Mouse (Mus musculus) limb, embryonic 12.5 days (tissue): ENCODE results near the gene Clta. TPM values are rescaled to one million over a fixed set of nuclear protein-coding genes. Genes with fewer than 3 reads are reported as not detected.

ENCODE experiments used
- ATAC-seq: fragments of 200-750 bp; cut with Nextera tagmentation; 2 replicates; pipeline ENCODE4 v1.8.0; 2017; ENCODE audit warnings: low read depth, moderate TSS enrichment; ENCODE audit not compliant: insufficient number of reproducible peaks, insufficient read depth, low FRiP score, low TSS enrichment
- H3K27ac ChIP-seq: fragments of 300-500 bp; sonication (generic); 2 replicates; pipeline ENCODE4 v1.5.1; 2016; ENCODE audit warnings: mild to moderate bottlenecking, moderate library complexity
- H3K27me3 ChIP-seq: fragments of 300-500 bp; sonication (generic); 2 replicates; pipeline ENCODE4 v1.6.1; 2016; ENCODE audit warnings: mild to moderate bottlenecking, moderate library complexity
- H3K36me3 ChIP-seq: fragments of 300-500 bp; sonication (generic); 2 replicates; pipeline ENCODE4 v1.6.1; 2016; ENCODE audit warnings: mild to moderate bottlenecking, moderate library complexity
- H3K4me1 ChIP-seq: fragments of 300-500 bp; sonication (generic); replicated peaks from 2 replicates; pipeline ENCODE4 v1.6.1; 2016
- H3K4me2 ChIP-seq: fragments of 300-500 bp; sonication (generic); 2 replicates; pipeline ENCODE4 v1.6.1; 2016; ENCODE audit warnings: mild to moderate bottlenecking, moderate library complexity
- H3K4me3 ChIP-seq: fragments of 300-500 bp; sonication (generic); replicated peaks from 2 replicates; pipeline ENCODE4 v1.5.1; 2016; ENCODE audit warnings: mild to moderate bottlenecking
- H3K9ac ChIP-seq: fragments of 300-500 bp; sonication (generic); replicated peaks from 2 replicates; pipeline ENCODE4 v1.6.1; 2016; ENCODE audit warnings: mild to moderate bottlenecking, moderate library complexity
- H3K9me3 ChIP-seq: fragments of 300-500 bp; sonication (generic); 2 replicates; pipeline ENCODE4 v1.6.1; 2016; ENCODE audit warnings: mild to moderate bottlenecking, moderate library complexity
- WGBS: fragments of 180-500 bp; shearing (Covaris S2); methylation state at CpG from one replicate; pipeline ENCODE4 v1.1.7; 2016; 5-methylcytosine and 5-hydroxymethylcytosine counted together
- polyA plus RNA-seq: library from polyadenylated mRNA; unstranded; fragments of >200 nt; fragmentation: Nextera tagmentation; extraction: Ambion mirVana; gene quantifications from 2 replicates; pipeline ENCODE4 v1.2.1, GENCODE M21; 2016

The Clta gene
- polyA plus RNA-seq, 1 experiment from 2014 or later, result 247 TPM

DNA sequence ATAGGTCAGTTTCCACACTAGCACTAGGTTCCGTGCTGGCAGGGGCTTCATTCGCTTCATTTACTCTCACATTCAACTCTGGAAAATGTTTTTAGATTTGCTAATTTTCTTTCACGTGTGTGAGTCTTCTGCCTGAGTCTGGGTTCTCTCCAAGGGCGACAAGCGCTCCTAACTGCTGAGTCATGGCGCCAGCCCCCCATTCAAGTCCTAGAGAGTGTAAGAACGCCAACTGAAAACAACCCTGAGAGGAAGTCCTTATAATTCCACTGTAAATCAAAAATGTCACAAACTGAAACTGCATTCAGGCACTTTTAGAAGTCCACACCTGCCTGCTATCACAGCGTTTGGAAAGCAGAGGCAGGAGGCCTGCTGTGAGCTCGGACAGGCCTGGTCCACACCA lies 57.8 kb downstream of the Clta start:
- ATAC-seq, result no peak
- no peaks in the 10 kb centered on the region for H3K27me3 ChIP-seq
- 0 out of 2 replicates have a peak overlapping the region, but pooled peaks have one; percentile 36 for H3K27ac ChIP-seq
- no peak overlapping the region for H3K4me3 ChIP-seq
- 63% methylated on average over 9 of the region's 9 CpGs for WGBS
- no peak overlapping the region for H3K4me2 ChIP-seq
- no peak overlapping the region for H3K9ac ChIP-seq
- H3K4me1 ChIP-seq, result no peaks in the 10 kb centered on the region
- peaks cover 14% of the 10 kb centered on the region for H3K36me3 ChIP-seq
- H3K9me3 ChIP-seq, result no peaks in the 10 kb centered on the region

GRCm38 (mm10) chr4:44062816-44063215 lies 58.6 kb downstream of the Clta start:
- H3K4me3 ChIP-seq, result no peak overlapping the region
- H3K36me3 ChIP-seq, result peaks cover 14% of the 10 kb centered on the region
- no peaks in the 10 kb centered on the region for H3K4me1 ChIP-seq
- H3K9ac ChIP-seq, result no peak overlapping the region
- no peaks in the 10 kb centered on the region for H3K9me3 ChIP-seq
- no peak overlapping the region for H3K4me2 ChIP-seq
- no peaks in the 10 kb centered on the region for H3K27me3 ChIP-seq
- ATAC-seq, result no peak
- WGBS, result 90% methylated on average over 14 of the region's 14 CpGs
- no peak overlapping the region for H3K27ac ChIP-seq

DNA sequence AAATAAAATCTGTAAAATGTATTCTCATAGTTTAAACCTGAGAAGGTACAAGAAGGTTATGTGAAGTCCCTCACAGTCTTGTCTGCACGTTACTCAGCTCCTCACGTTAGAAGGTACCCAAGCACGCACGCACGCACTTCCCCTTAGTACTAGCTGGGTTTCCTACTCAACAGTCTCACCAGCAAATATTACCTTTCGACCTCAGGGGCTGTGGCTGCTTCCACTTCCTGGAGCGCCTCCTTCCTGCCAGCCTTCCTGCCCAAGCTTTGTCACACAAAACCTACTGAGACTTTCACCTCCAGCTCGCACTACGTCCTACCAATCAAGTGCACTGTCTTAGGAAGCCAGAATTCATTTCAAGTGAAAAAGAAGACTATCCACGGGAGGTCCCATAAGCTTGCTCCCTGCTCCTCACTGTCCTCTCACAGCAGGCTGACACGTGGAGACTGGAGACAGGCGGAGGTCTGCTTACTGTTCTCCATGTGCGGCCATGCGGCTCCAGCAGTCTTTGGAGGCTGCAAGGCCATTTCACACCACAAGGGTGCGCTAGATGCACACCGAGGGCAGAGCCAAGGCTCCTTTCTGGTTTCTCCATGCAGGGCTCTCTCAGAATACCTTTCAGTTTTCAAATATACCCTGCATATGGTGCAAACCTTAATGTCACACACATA lies 61.2 kb downstream of the Clta start:
- ATAC-seq, result no peak
- Histone ChIP-seq H3K4me2 (peak overlapping the region; percentile 8; the same call in 1 of the 2 replicates), H3K9ac (no peak overlapping the region), H3K27me3 (no peaks in the 10 kb centered on the region), H3K36me3 (0 out of 2 replicates have a peak, but pooled peaks cover 7% of the 10 kb centered on the region), H3K9me3 (no peaks in the 10 kb centered on the region), H3K4me3 (no peak overlapping the region), H3K4me1 (peaks cover under 1% of the 10 kb centered on the region; the same call in 1 of the 2 replicates), H3K27ac (no peak overlapping the region)
- 35% methylated on average over 16 of the region's 16 CpGs for WGBS

DNA sequence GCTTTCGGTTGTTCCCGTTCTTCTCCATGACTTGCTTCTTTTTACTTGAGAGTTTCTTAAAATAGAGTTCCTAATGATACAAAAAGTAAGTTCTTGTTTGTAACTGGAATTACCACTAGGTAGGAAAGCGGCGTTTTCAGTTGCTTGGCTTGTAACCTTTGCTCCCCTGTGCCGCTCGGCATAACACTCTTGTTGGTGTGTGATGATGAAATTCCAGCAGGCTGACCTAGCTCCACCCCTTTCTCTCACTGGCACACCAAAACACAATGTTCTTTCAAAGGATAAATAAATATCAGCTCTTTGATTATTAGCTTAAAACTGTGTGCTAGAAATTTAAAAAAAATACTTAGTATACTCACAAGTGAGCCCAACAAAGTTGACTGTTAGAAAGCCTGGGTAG lies 62.6 kb downstream of the Clta start:
- Histone ChIP-seq H3K9ac (no peak overlapping the region), H3K4me2 (no peak overlapping the region), H3K4me3 (no peak overlapping the region), H3K4me1 (peaks cover 14% of the 10 kb centered on the region), H3K36me3 (0 out of 2 replicates have a peak, but pooled peaks cover 7% of the 10 kb centered on the region), H3K27ac (no peak overlapping the region), H3K27me3 (no peaks in the 10 kb centered on the region), H3K9me3 (no peaks in the 10 kb centered on the region)
- no peak for ATAC-seq
- 86% methylated on average over 6 of the region's 6 CpGs for WGBS

- Histone ChIP-seq H3K9me3 (no peaks in the 10 kb centered on the region), H3K27me3 (no peaks in the 10 kb centered on the region), H3K9ac (no peak overlapping the region), H3K36me3 (no peaks in the 10 kb centered on the region), H3K4me1 (peaks cover 14% of the 10 kb centered on the region), H3K4me2 (no peak overlapping the region), H3K4me3 (no peak overlapping the region), H3K27ac (no peak overlapping the region)
- ATAC-seq, result no peak
- 67% methylated on average over 9 of the region's 9 CpGs for WGBS
These were observed 64.5 kb downstream of the Clta start for GRCm38 (mm10) chr4:44068736-44069135.

GRCm38 (mm10) chr4:44069411-44069810 lies 65.2 kb downstream of the Clta start:
- no peak overlapping the region for H3K9ac ChIP-seq
- H3K27ac ChIP-seq, result no peak overlapping the region
- no peaks in the 10 kb centered on the region for H3K36me3 ChIP-seq
- no peak overlapping the region for H3K4me3 ChIP-seq
- no peaks in the 10 kb centered on the region for H3K27me3 ChIP-seq
- ATAC-seq, result no peak
- H3K9me3 ChIP-seq, result no peaks in the 10 kb centered on the region
- H3K4me1 ChIP-seq, result peaks cover 14% of the 10 kb centered on the region
- no peak overlapping the region for H3K4me2 ChIP-seq
- WGBS, result 90% methylated on average over 4 of the region's 4 CpGs

DNA sequence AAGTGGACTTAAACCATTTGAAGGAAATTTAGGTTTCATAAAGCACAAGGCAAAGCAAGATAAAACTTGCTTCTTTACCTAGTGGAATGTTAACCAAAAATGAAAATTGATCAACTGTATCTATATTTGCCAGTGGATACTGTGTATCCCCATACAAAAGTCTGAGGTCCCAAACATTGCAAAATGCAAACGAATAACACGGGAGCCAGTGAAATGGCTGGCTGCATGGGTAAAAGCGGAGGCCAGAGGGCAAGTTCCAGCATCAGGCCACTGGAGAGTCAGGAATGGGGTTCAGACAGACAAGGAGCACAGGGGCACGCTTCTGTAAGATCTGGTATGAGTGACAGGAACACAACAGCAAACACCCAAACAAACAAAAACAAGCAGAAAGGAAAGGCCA lies 66.4 kb downstream of the Clta start:
- no peak overlapping the region for H3K9ac ChIP-seq
- no peaks in the 10 kb centered on the region for H3K27me3 ChIP-seq
- WGBS, result 84% methylated on average over 4 of the region's 4 CpGs
- peaks cover 14% of the 10 kb centered on the region for H3K4me1 ChIP-seq
- H3K4me2 ChIP-seq, result peak overlapping the region; percentile 79; the same call in 1 of the 2 replicates
- no peak for ATAC-seq
- H3K27ac ChIP-seq, result no peak overlapping the region
- H3K9me3 ChIP-seq, result no peaks in the 10 kb centered on the region
- no peaks in the 10 kb centered on the region for H3K36me3 ChIP-seq
- H3K4me3 ChIP-seq, result no peak overlapping the region

GRCm38 (mm10) chr4:44071741-44072145 lies 67.5 kb downstream of the Clta start:
- H3K9me3 ChIP-seq, result no peaks in the 10 kb centered on the region
- peak overlapping the region; percentile 81 for H3K9ac ChIP-seq
- H3K4me3 ChIP-seq, result peak overlapping the region; percentile 90
- peaks cover 14% of the 10 kb centered on the region for H3K4me1 ChIP-seq
- H3K36me3 ChIP-seq, result no peaks in the 10 kb centered on the region
- H3K27me3 ChIP-seq, result no peaks in the 10 kb centered on the region
- no peak overlapping the region for H3K27ac ChIP-seq
- H3K4me2 ChIP-seq, result peak overlapping the region; percentile 79
- ATAC-seq, result 0 out of 2 replicates have a peak, but pooled peaks have one; percentile 11
- WGBS, result 13% methylated on average over 11 of the region's 11 CpGs

- Histone ChIP-seq H3K4me3 (peak overlapping the region; percentile 90), H3K9me3 (no peaks in the 10 kb centered on the region), H3K36me3 (no peaks in the 10 kb centered on the region), H3K9ac (peak overlapping the region; percentile 81), H3K27ac (peak overlapping the region; percentile 64; the same call in 1 of the 2 replicates), H3K4me1 (peaks cover 14% of the 10 kb centered on the region), H3K4me2 (peak overlapping the region; percentile 79), H3K27me3 (no peaks in the 10 kb centered on the region)
- WGBS, result under 1% methylated on average over 70 of the region's 70 CpGs
- peak; percentile 93 for ATAC-seq
These were observed 68.1 kb downstream of the Clta start for GRCm38 (mm10) chr4:44072146-44072872.

- H3K36me3 ChIP-seq, result no peaks in the 10 kb centered on the region
- H3K4me1 ChIP-seq, result peaks cover 14% of the 10 kb centered on the region
- peak overlapping the region; percentile 79 for H3K4me2 ChIP-seq
- 0 out of 2 replicates have a peak overlapping the region, but pooled peaks have one; percentile 45 for H3K27ac ChIP-seq
- H3K27me3 ChIP-seq, result no peaks in the 10 kb centered on the region
- WGBS, result 9% methylated on average over 9 of the region's 9 CpGs
- H3K9me3 ChIP-seq, result no peaks in the 10 kb centered on the region
- peak; percentile 48; the same call in 1 of the 2 replicates for ATAC-seq
- H3K4me3 ChIP-seq, result peak overlapping the region; percentile 90
- peak overlapping the region; percentile 81 for H3K9ac ChIP-seq
These were observed 68.7 kb downstream of the Clta start for GRCm38 (mm10) chr4:44072873-44073441.

GRCm38 (mm10) chr4:44073799-44074198 lies 69.5 kb downstream of the Clta start:
- 71% methylated on average over 3 of the region's 3 CpGs for WGBS
- H3K9me3 ChIP-seq, result no peaks in the 10 kb centered on the region
- no peak overlapping the region for H3K4me3 ChIP-seq
- no peaks in the 10 kb centered on the region for H3K27me3 ChIP-seq
- no peak for ATAC-seq
- H3K9ac ChIP-seq, result no peak overlapping the region
- H3K27ac ChIP-seq, result no peak overlapping the region
- no peak overlapping the region for H3K4me2 ChIP-seq
- peaks cover 14% of the 10 kb centered on the region for H3K4me1 ChIP-seq
- no peaks in the 10 kb centered on the region for H3K36me3 ChIP-seq
